Mouse (Mus musculus) intestine, postnatal 0 days (tissue): ENCODE data around the gene Med13l. TPM values are rescaled to one million over a fixed set of nuclear protein-coding genes. Genes with fewer than 3 reads are reported as not detected.

Experiments
- ATAC-seq: fragments of 200-750 bp; cut with Nextera tagmentation; 2 replicates; pipeline ENCODE4 v1.8.0; 2017; ENCODE audit warnings: mild to moderate bottlenecking, moderate TSS enrichment, moderate library complexity
- H3K27ac ChIP-seq: fragments of 300-500 bp; sonication (generic); 2 replicates; pipeline ENCODE4 v1.5.1; 2014; ENCODE audit warnings: mild to moderate bottlenecking, low read depth, low read length, moderate library complexity
- H3K27me3 ChIP-seq: fragments of 300-500 bp; sonication (generic); replicated peaks from 2 replicates; pipeline ENCODE4 v1.6.1; 2014; ENCODE audit warnings: low read length, mixed read lengths; ENCODE audit not compliant: control insufficient read depth, insufficient read depth
- H3K36me3 ChIP-seq: fragments of 300-500 bp; sonication (generic); 2 replicates; pipeline ENCODE4 v1.6.1; 2014; ENCODE audit warnings: mild to moderate bottlenecking, moderate library complexity; ENCODE audit not compliant: control insufficient read depth, insufficient read depth
- H3K4me1 ChIP-seq: fragments of 300-500 bp; sonication (generic); replicated peaks from 2 replicates; pipeline ENCODE4 v1.6.1; 2014; ENCODE audit warnings: antibody characterized with exemption, low read length, mixed read lengths; ENCODE audit not compliant: control insufficient read depth, insufficient read depth
- H3K4me2 ChIP-seq: fragments of 300-500 bp; sonication (generic); replicated peaks from 2 replicates; pipeline ENCODE4 v1.6.1; 2014; ENCODE audit warnings: low read depth, mild to moderate bottlenecking, moderate library complexity
- H3K4me3 ChIP-seq: fragments of 300-500 bp; sonication (generic); 2 replicates; pipeline ENCODE4 v1.5.1; 2014; ENCODE audit warnings: low read depth, low read length
- H3K9ac ChIP-seq: fragments of 300-500 bp; sonication (generic); 2 replicates; pipeline ENCODE4 v1.6.1; 2014; ENCODE audit warnings: mild to moderate bottlenecking, low read depth, low read length
- H3K9me3 ChIP-seq: fragments of 300-500 bp; sonication (generic); 2 replicates; pipeline ENCODE4 v1.6.1; 2016; ENCODE audit warnings: mixed run types; ENCODE audit not compliant: control insufficient read depth
- CTCF ChIP-seq: sonication (generic); IDR thresholded peaks from 2 replicates; pipeline ENCODE4 v1.5.1; 2016; ENCODE audit warnings: low read depth, mild to moderate bottlenecking, control low read depth, antibody characterized with exemption, moderate library complexity
- WGBS: fragments of 180-500 bp; shearing (Covaris S2); extraction: QIAGEN DNeasy Blood & Tissue Kit; methylation state at CpG from one replicate; pipeline ENCODE4 v1.1.7; 2014; 5-methylcytosine and 5-hydroxymethylcytosine counted together
- polyA plus RNA-seq: library from polyadenylated mRNA; unstranded; fragments of >200 nt; fragmentation: Nextera tagmentation; extraction: Ambion mirVana; gene quantifications from 2 replicates; pipeline ENCODE4 v1.2.1, GENCODE M21; 2015

Med13l gene
- polyA plus RNA-seq, 1 experiment from 2014 or later = 5.1 TPM

DNA sequence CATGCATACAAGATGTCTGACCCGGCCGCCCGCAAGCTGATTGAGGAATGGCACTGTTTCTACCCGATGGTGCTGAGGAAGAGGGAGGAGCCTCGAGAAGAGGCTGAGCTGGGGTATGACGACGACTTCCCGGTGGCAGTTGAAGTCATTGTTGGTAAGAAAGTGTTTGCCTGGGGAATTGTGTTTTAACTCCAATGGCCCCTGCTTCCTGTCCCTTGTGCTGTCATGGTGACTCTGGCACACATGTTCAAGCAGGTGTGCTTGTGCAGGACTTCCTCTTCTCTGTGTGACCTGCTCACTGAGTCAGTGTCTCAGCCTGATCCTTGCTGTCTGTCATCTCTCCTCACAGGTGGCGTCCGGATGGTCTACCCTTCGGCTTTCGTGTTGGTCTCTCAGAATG, 160.9 kb downstream of the Med13l start:
- no peak for ATAC-seq
- Histone ChIP-seq H3K36me3 (peaks cover 23% of the 10 kb centered on the region; the same call in 1 of the 2 replicates), H3K9ac (no peak overlapping the region), H3K4me2 (no peak overlapping the region), H3K4me3 (no peak overlapping the region), H3K9me3 (no peaks in the 10 kb centered on the region), H3K27ac (no peak overlapping the region), H3K4me1 (no peaks in the 10 kb centered on the region), H3K27me3 (no peaks in the 10 kb centered on the region)
- 80% methylated on average over 12 of the region's 12 CpGs for WGBS
- no peak for TF ChIP-seq CTCF

DNA sequence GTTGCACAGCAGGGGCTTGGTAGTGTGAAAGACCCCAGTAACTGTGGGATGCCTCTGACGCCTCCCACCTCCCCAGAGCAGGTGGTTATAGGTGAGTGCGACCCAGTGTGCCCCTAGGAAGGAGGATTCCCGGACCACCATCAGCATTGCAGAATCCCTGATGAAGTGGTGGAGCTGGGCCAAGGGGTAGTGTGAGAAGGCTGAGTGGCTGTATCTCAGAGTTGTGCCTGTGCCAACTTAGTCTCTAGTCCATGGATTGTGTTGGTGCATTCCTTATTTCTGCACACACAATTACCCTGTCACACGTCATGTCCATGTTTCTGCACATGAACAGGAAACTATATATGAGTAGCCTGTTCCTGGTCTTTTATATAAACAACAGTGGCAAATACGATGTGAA, 161.4 kb downstream of the Med13l start:
- 72% methylated on average over 5 of the region's 5 CpGs for WGBS
- H3K36me3 ChIP-seq = peaks cover 23% of the 10 kb centered on the region; the same call in 1 of the 2 replicates
- H3K27ac ChIP-seq = no peak overlapping the region
- no peak for TF ChIP-seq CTCF
- no peaks in the 10 kb centered on the region for H3K9me3 ChIP-seq
- no peaks in the 10 kb centered on the region for H3K4me1 ChIP-seq
- no peaks in the 10 kb centered on the region for H3K27me3 ChIP-seq
- no peak for ATAC-seq
- no peak overlapping the region for H3K4me3 ChIP-seq
- no peak overlapping the region for H3K4me2 ChIP-seq
- H3K9ac ChIP-seq = no peak overlapping the region

- no peaks in the 10 kb centered on the region for H3K9me3 ChIP-seq
- H3K27me3 ChIP-seq = no peaks in the 10 kb centered on the region
- H3K4me2 ChIP-seq = no peak overlapping the region
- no peak overlapping the region for H3K9ac ChIP-seq
- ATAC-seq = no peak
- TF ChIP-seq CTCF = no peak
- peaks cover 30% of the 10 kb centered on the region for H3K36me3 ChIP-seq
- H3K4me1 ChIP-seq = no peaks in the 10 kb centered on the region
- H3K27ac ChIP-seq = no peak overlapping the region
- WGBS = 85% methylated on average over 3 of the region's 3 CpGs
- H3K4me3 ChIP-seq = no peak overlapping the region
Measured at GRCm38 (mm10) chr5:118722456-118722855, 162.0 kb downstream of the Med13l start.

- Histone ChIP-seq H3K4me1 (no peaks in the 10 kb centered on the region), H3K27ac (no peak overlapping the region), H3K4me2 (no peak overlapping the region), H3K27me3 (no peaks in the 10 kb centered on the region), H3K9me3 (no peaks in the 10 kb centered on the region), H3K36me3 (peaks cover 59% of the 10 kb centered on the region), H3K4me3 (no peak overlapping the region), H3K9ac (no peak overlapping the region)
- no peak for TF ChIP-seq CTCF
- ATAC-seq = no peak
- 79% methylated on average over 6 of the region's 6 CpGs for WGBS
Measured at GRCm38 (mm10) chr5:118725425-118725824, 164.9 kb downstream of the Med13l start.

- no peaks in the 10 kb centered on the region for H3K27me3 ChIP-seq
- no peak overlapping the region for H3K27ac ChIP-seq
- H3K9me3 ChIP-seq = no peaks in the 10 kb centered on the region
- WGBS = 60% methylated on average over 10 of the region's 10 CpGs
- H3K9ac ChIP-seq = no peak overlapping the region
- H3K4me2 ChIP-seq = no peak overlapping the region
- H3K4me1 ChIP-seq = no peaks in the 10 kb centered on the region
- no peak for TF ChIP-seq CTCF
- no peak for ATAC-seq
- no peak overlapping the region for H3K4me3 ChIP-seq
- H3K36me3 ChIP-seq = peaks cover 63% of the 10 kb centered on the region
Measured at GRCm38 (mm10) chr5:118725886-118726505, 165.5 kb downstream of the Med13l start.

DNA sequence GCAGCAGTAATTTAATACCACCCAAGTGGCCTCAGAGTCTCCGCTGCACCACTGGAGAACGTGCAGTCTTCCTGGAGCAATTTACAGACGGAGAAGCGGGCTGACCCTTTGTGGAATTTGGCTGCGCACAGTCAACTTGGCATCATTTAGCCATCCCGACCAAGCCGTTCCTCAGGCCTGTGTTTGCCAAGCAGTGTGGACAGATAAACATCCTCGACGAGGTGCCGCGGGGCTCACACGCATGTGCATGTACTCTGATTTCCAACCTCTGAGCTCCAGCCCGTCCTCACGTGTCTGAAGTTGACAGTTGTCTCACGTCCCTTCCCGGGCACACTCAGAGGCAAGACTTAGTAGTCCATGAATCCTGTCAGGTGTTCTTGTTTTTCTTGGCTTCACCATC, 166.9 kb downstream of the Med13l start:
- H3K36me3 ChIP-seq = peaks cover 58% of the 10 kb centered on the region
- no peak overlapping the region for H3K27ac ChIP-seq
- no peaks in the 10 kb centered on the region for H3K9me3 ChIP-seq
- H3K4me3 ChIP-seq = no peak overlapping the region
- H3K4me2 ChIP-seq = no peak overlapping the region
- H3K9ac ChIP-seq = no peak overlapping the region
- WGBS = 80% methylated on average over 16 of the region's 16 CpGs
- H3K4me1 ChIP-seq = no peaks in the 10 kb centered on the region
- no peak for ATAC-seq
- TF ChIP-seq CTCF = no peak
- H3K27me3 ChIP-seq = no peaks in the 10 kb centered on the region

GRCm38 (mm10) chr5:118732221-118732620, 171.7 kb downstream of the Med13l start:
- Histone ChIP-seq H3K27ac (no peak overlapping the region), H3K4me2 (no peak overlapping the region), H3K9me3 (no peaks in the 10 kb centered on the region), H3K4me1 (no peaks in the 10 kb centered on the region), H3K27me3 (no peaks in the 10 kb centered on the region), H3K9ac (no peak overlapping the region), H3K36me3 (peaks cover 67% of the 10 kb centered on the region), H3K4me3 (no peak overlapping the region)
- WGBS = 70% methylated on average over 3 of the region's 3 CpGs
- TF ChIP-seq CTCF = no peak
- no peak for ATAC-seq
